Mouse (Mus musculus): ENCODE results near the gene Rbl2. TPM values are rescaled to one million over a fixed set of nuclear protein-coding genes. Genes with fewer than 3 reads are reported as not detected.
A peak's percentile ranks its signal among the peaks of the same experiment; 100 is the strongest.

Rbl2 gene
- 10 to 100 TPM; 30.7 to 39.6 TPM for total RNA-seq (2021)
- long read RNA-seq, experiment 1, full-length matches to known transcripts = 12 of 23 reads
- long read RNA-seq, experiment 1, partial matches to known transcripts = 7 of 23 reads
- long read RNA-seq, experiment 1, other reads (novel, unspliced or antisense) = 4 of 23 reads
- long read RNA-seq, experiment 2, full-length matches to known transcripts = 9 of 10 reads
- long read RNA-seq, experiment 2, partial matches to known transcripts = 1 of 10 reads
- long read RNA-seq, experiment 2, other reads (novel, unspliced or antisense) = 0 of 10 reads

- peak; percentile 98 to 99 for DNase-seq
These were observed at the start of gene Rbl2 for GRCm38 (mm10) chr8:91069834-91070233. Rbl2 (plus strand) TSS chr8:91070057.

- no peak for DNase-seq
These were observed 35.4 kb upstream of the Rbl2 start for GRCm38 (mm10) chr8:91034417-91034816.

GRCm38 (mm10) chr8:91036905-91037304 lies 33.0 kb upstream of the Rbl2 start:
- no peak for DNase-seq

- no peak for DNase-seq
These were observed 31.2 kb upstream of the Rbl2 start for GRCm38 (mm10) chr8:91038637-91039036.

- no peak for DNase-seq
These were observed 23.5 kb upstream of the Rbl2 start for GRCm38 (mm10) chr8:91046370-91046769.

- peak; percentile 77 to 78 for DNase-seq
These were observed 18.8 kb upstream of the Rbl2 start for GRCm38 (mm10) chr8:91051037-91051436.

GRCm38 (mm10) chr8:91054418-91054817 lies 15.4 kb upstream of the Rbl2 start:
- DNase-seq = no peak

GRCm38 (mm10) chr8:91056848-91057247 lies 13.0 kb upstream of the Rbl2 start:
- DNase-seq = no peak

- DNase-seq = no peak
These were observed 10.7 kb upstream of the Rbl2 start for GRCm38 (mm10) chr8:91059086-91059578.

GRCm38 (mm10) chr8:91059884-91060510 lies 9.9 kb upstream of the Rbl2 start:
- DNase-seq = no peak

- peak in 1 of 2 experiments; percentile 20 for DNase-seq
These were observed 9.0 kb upstream of the Rbl2 start for GRCm38 (mm10) chr8:91060555-91061471.

- no peak for DNase-seq
These were observed 4.7 kb upstream of the Rbl2 start for GRCm38 (mm10) chr8:91065179-91065578.

- peak in 1 of 2 experiments; percentile 52 for DNase-seq
These were observed 450 bp upstream of the Rbl2 start for GRCm38 (mm10) chr8:91069407-91069806.

GRCm38 (mm10) chr8:91070275-91070859 lies 510 bp downstream of the Rbl2 start:
- DNase-seq = peak; percentile 90 to 93

- no peak for DNase-seq
These were observed 7.4 kb downstream of the Rbl2 start for GRCm38 (mm10) chr8:91077077-91077867.

- no peak for DNase-seq
These were observed 9.8 kb downstream of the Rbl2 start for GRCm38 (mm10) chr8:91079678-91080077.

- DNase-seq = no peak
These were observed 12.1 kb downstream of the Rbl2 start for GRCm38 (mm10) chr8:91081911-91082310.

GRCm38 (mm10) chr8:91082428-91082827 lies 12.6 kb downstream of the Rbl2 start:
- no peak for DNase-seq

- no peak for DNase-seq
These were observed 18.6 kb downstream of the Rbl2 start for GRCm38 (mm10) chr8:91088452-91088851.

GRCm38 (mm10) chr8:91089601-91090000 lies 19.7 kb downstream of the Rbl2 start:
- no peak for DNase-seq

GRCm38 (mm10) chr8:91094135-91094534 lies 24.3 kb downstream of the Rbl2 start:
- no peak for DNase-seq

Data from heart, adult 18-20 months (tissue).